Mouse (Mus musculus) stomach, postnatal 0 days (tissue): ENCODE data around the gene Cenpv. TPM values are rescaled to one million over a fixed set of nuclear protein-coding genes. Genes with fewer than 3 reads are reported as not detected.
A peak's percentile ranks its signal among the peaks of the same experiment; 100 is the strongest.

Experiments
- ATAC-seq: fragments of 200-750 bp; cut with Nextera tagmentation; 2 replicates; pipeline ENCODE4 v1.8.0; 2017; ENCODE audit not compliant: low FRiP score, low TSS enrichment
- DNase-seq: peaks from one replicate; pipeline ENCODE4 v3.0.0-alpha.2; 2016; ENCODE audit warnings: low spot score
- H3K27ac ChIP-seq: fragments of 300-500 bp; sonication (generic); replicated peaks from 2 replicates; pipeline ENCODE4 v1.5.1; 2014; ENCODE audit warnings: mild to moderate bottlenecking, control low read depth
- H3K27me3 ChIP-seq: fragments of 300-500 bp; sonication (generic); 2 replicates; pipeline ENCODE4 v1.6.1; 2014; ENCODE audit warnings: low read length; ENCODE audit not compliant: control insufficient read depth, insufficient read depth
- H3K36me3 ChIP-seq: fragments of 300-500 bp; sonication (generic); 2 replicates; pipeline ENCODE4 v1.6.1; 2014; ENCODE audit warnings: low read length, mixed read lengths; ENCODE audit not compliant: control insufficient read depth, insufficient read depth
- H3K4me1 ChIP-seq: fragments of 300-500 bp; sonication (generic); replicated peaks from 2 replicates; pipeline ENCODE4 v1.6.1; 2014; ENCODE audit warnings: antibody characterized with exemption; ENCODE audit not compliant: control insufficient read depth, insufficient read depth
- H3K4me2 ChIP-seq: fragments of 300-500 bp; sonication (generic); replicated peaks from 2 replicates; pipeline ENCODE4 v1.6.1; 2014; ENCODE audit warnings: low read depth, mild to moderate bottlenecking, control low read depth, moderate library complexity
- H3K4me3 ChIP-seq: fragments of 300-500 bp; sonication (generic); 2 replicates; pipeline ENCODE4 v1.5.1; 2014; ENCODE audit warnings: low read depth, low read length, control low read depth
- H3K9ac ChIP-seq: fragments of 300-500 bp; sonication (generic); 2 replicates; pipeline ENCODE4 v1.6.1; 2014; ENCODE audit warnings: mild to moderate bottlenecking, low read length, control low read depth, mixed read lengths
- H3K9me3 ChIP-seq: fragments of 300-500 bp; sonication (generic); 2 replicates; pipeline ENCODE4 v1.6.1; 2016; ENCODE audit warnings: low read length; ENCODE audit not compliant: control insufficient read depth
- CTCF ChIP-seq: IDR thresholded peaks from 2 replicates; pipeline ENCODE4 v1.5.1; 2016; ENCODE audit warnings: antibody characterized with exemption, low read depth, mild to moderate bottlenecking, moderate library complexity
- EP300 ChIP-seq: optimal IDR thresholded peaks from 2 replicates; pipeline ENCODE3; 2016; ENCODE audit warnings: antibody characterized with exemption
- WGBS: fragments of 180-500 bp; shearing (Covaris S2); extraction: QIAGEN DNeasy Blood & Tissue Kit; methylation state at CpG from one replicate; pipeline ENCODE4 v1.1.7; 2014; 5-methylcytosine and 5-hydroxymethylcytosine counted together
- polyA plus RNA-seq: library from polyadenylated mRNA; unstranded; fragments of >200 nt; fragmentation: Nextera tagmentation; extraction: Ambion mirVana; gene quantifications from 2 replicates; pipeline ENCODE4 v1.2.1, GENCODE M21; 2015

The Cenpv gene
- polyA plus RNA-seq, result 17.8 and 18.6 TPM in 2 replicates

- peak within 1 kb of the TSS; percentile 77 for H3K27ac ChIP-seq
- DNase-seq (peak; percentile 82), ATAC-seq (peak; percentile 82)
- peak within 1 kb of the TSS; percentile 87 for H3K9ac ChIP-seq
- H3K9me3 ChIP-seq, result no peaks in the 10 kb centered on the region
- H3K4me1 ChIP-seq, result peaks cover 3% of the 10 kb centered on the region
- TF ChIP-seq CTCF (no peak), EP300 (no peak)
- peak within 1 kb of the TSS; percentile 73 for H3K4me3 ChIP-seq
- H3K4me2 ChIP-seq, result peak within 1 kb of the TSS; percentile 96
- 6% methylated on average over 55 of the region's 57 CpGs for WGBS
- no peaks in the 10 kb centered on the region for H3K27me3 ChIP-seq
- H3K36me3 ChIP-seq, result no peaks in the 10 kb centered on the region
Measured at GRCm38 (mm10) chr11:62539089-62539890, at the start of gene Cenpv. Cenpv (minus strand) TSS chr11:62539261.

DNA sequence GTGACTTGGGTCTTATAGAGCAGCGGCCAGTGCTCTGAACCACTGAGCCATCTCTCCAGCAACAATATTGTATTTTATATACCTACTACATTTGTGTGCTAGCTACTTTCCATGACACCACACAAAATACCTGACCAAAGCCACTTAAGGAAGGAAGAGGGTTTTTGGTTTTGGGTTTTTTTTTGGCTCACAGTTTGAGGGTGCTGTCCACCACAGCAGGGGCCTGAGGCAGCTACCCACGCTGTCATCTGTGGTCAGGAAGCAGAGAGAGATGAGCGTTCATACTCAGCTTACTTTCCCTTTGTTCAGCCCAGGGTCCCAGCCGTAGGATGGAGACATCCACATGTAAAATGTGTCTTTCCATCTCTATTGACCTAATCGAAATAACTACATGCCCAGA, 48.0 kb upstream of the Cenpv start:
- Histone ChIP-seq H3K4me2 (no peak overlapping the region), H3K4me1 (no peaks in the 10 kb centered on the region), H3K9me3 (no peaks in the 10 kb centered on the region), H3K27me3 (no peaks in the 10 kb centered on the region), H3K36me3 (no peaks in the 10 kb centered on the region; the same call in 1 of the 2 replicates), H3K4me3 (no peak overlapping the region), H3K9ac (no peak overlapping the region), H3K27ac (no peak overlapping the region)
- no peak for DNase-seq
- no peak for TF ChIP-seq EP300
- TF ChIP-seq CTCF, result no peak
- ATAC-seq, result no peak
- WGBS, result 86% methylated on average over 5 of the region's 5 CpGs

GRCm38 (mm10) chr11:62584671-62585206, 45.7 kb upstream of the Cenpv start:
- Histone ChIP-seq H3K4me3 (no peak overlapping the region), H3K4me2 (no peak overlapping the region), H3K36me3 (no peaks in the 10 kb centered on the region; the same call in 1 of the 2 replicates), H3K4me1 (no peaks in the 10 kb centered on the region), H3K27ac (no peak overlapping the region), H3K9me3 (no peaks in the 10 kb centered on the region), H3K9ac (no peak overlapping the region), H3K27me3 (no peaks in the 10 kb centered on the region)
- ATAC-seq (no peak), DNase-seq (no peak)
- TF ChIP-seq CTCF, result no peak
- 63% methylated on average over 9 of the region's 9 CpGs for WGBS

DNA sequence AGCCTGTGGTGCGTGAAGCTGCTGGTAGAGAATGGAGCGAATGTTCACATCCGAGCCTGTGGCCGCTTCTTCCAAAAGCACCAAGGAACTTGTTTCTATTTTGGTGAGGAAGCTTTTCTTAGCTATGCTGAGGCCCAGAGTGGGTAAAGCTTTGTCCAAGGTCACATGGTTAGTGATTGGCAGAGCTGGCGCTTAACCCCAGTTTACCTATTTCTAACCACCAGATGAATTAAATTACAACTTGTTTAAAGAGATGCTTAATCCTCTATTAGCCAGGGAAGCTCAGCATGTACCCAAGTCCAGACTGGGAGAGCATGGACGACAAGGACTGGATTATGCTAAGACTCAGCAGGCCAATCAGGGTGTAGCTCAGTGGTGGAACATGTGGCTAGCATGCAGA, 44.0 kb upstream of the Cenpv start:
- 84% methylated on average over 6 of the region's 6 CpGs for WGBS
- Histone ChIP-seq H3K4me3 (no peak overlapping the region), H3K4me2 (no peak overlapping the region), H3K9me3 (no peaks in the 10 kb centered on the region), H3K4me1 (no peaks in the 10 kb centered on the region), H3K27ac (no peak overlapping the region), H3K27me3 (no peaks in the 10 kb centered on the region), H3K36me3 (no peaks in the 10 kb centered on the region; the same call in 1 of the 2 replicates), H3K9ac (no peak overlapping the region)
- DNase-seq (no peak), ATAC-seq (no peak)
- TF ChIP-seq CTCF (no peak), EP300 (no peak)

DNA sequence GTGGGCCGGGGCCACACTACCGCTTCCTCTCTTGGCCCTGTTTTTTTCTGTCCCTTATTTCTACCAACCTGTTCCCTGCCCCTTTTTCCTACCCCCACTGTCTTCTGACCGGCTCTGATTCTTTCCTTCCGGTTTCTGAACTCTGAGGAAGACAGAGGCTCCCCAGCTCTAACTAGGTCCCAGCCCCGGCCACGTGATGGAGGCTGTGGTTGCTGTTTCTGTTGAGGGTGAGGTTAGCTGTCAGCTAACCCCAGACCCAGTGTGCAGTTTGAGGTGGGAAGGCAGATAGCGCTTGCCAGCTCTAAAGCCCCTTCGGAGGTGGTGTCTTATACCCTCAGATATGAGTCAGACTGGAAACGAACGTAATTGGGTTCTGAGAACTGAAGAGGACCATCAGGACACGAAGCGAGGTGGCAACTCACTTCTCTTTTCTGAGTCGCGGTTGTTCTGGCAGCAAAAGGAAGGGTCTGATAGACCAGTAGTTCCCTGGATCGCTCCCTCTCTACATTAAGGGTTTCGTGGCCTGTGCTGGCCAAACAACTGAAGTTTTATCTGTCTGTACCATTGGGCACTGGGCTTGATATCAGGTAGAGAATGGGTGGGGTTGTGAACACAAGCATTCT, 37.6 kb upstream of the Cenpv start:
- no peaks in the 10 kb centered on the region for H3K36me3 ChIP-seq
- H3K4me2 ChIP-seq, result peak overlapping the region; percentile 94
- DNase-seq (no peak), ATAC-seq (no peak)
- no peaks in the 10 kb centered on the region for H3K9me3 ChIP-seq
- TF ChIP-seq CTCF (no peak), EP300 (no peak)
- H3K4me1 ChIP-seq, result no peaks in the 10 kb centered on the region
- H3K27me3 ChIP-seq, result no peaks in the 10 kb centered on the region
- 55% methylated on average over 16 of the region's 16 CpGs for WGBS
- peak overlapping the region; percentile 53 for H3K4me3 ChIP-seq
- H3K27ac ChIP-seq, result peak overlapping the region; percentile 56
- peak overlapping the region; percentile 57 for H3K9ac ChIP-seq
